Mouse (Mus musculus) urinary bladder, postnatal 36 days (tissue): Measurements from ENCODE around the gene Tagap.

ENCODE experiments used
- DNase-seq, 2 experiments: peaks; one replicate each; pipeline ENCODE4 v3.0.0; 2022; ENCODE audit warnings: low spot score in 2 of 2, mixed read lengths in 1 of 2

Tagap gene

DNA sequence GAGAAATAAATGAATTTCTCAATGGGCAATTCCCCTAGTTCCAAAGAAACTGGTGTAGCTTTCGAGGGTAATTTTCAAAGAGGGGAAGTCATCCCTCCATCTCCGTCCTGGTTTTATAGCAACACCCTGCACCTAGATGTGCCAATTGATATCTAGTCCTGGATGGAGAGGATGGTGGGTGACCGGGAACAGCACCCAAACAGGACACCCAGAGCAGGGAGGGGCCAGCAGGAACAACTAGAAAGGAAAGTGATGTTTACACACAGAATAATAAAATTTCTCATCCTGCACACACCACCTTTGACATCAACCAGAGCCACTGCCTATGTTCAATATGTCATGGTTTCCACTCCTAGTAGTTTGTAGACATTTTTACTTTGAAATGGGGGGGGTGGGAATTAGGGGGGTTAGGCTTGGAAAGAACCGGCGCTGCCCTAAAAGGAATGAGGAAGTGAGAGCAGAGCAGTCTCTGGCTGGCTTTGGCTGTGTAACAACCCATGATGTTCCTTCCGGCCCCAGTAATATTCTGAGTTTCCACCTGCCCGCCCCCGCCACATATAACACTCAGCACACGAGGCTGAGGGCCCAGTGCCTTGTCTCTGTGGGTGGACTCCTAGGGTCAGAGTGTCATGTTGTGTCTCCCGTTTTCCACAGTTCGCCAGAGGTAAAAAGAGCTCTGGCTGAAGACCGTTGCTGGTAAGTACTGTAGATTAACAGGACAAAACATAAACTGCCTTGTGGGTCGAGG lies at the start of gene Tagap:
Tagap (plus strand) TSS at position 588 of the 748 bp plus-strand sequence.
- DNase-seq, result no peak

DNA sequence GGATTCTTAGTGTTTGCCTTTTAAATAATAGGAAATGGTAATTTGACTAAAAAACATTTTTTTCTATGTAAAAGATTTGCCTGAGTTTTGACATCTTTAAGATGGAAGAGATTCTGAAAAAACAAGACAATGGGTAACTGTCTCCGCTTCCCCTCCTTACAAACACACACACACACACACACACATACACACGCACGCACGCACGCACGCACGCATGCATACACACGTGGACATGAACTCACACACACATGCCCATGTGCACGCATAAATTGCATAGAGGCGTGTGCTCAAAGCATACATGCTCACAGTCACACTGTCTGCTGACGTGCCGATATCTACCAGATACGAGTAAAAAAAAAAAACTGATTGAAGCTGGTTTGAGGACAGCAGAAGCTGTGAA lies 49.3 kb upstream of the Tagap start:
- no peak for DNase-seq

DNA sequence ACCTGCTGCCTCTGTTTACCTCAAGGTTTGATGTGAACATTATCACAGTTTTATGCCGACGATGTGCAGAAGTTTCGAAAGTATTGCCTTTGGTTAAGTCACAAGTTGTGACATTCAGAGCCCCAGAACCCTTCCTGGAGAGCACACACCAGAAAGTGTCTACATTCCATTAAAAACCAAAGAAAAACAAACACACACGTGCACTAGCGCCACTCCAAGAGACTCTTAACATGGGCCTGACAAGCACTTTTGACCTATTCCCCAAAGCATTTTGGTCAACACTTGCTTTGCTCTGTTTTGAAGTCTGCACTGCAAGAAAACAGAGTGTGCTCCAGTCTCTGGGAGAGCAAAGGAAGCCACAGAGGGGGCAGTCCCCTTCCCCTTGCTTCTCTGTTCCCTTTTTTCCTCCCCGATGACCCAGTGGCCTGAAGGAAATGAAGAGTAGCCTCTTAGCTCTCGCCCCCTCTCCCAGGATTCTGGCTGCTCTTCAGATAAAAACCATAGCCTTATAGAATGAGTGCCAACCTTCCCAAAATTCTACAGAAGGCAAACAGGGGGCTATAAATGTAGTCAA lies 48.5 kb upstream of the Tagap start:
- no peak for DNase-seq

DNA sequence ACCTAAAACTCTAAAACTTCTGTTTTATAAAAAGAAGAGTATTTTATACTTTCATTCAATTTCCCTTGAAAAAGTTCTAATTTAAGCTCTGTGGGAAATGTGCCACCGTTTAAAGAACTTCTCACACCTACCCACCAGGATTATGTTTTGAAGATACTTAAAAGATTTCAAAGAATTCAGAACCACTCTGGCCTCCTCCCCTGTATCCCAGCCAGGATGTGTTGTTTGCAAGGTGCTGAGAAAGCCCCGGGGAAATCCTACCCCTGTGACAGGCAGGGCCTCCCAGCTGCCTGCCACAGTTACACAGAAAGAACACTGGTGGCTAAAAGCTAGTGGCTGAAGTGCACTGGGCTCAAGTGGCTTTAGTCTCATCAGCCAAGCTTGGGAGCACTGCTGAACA lies 47.9 kb upstream of the Tagap start:
- DNase-seq, result no peak

DNA sequence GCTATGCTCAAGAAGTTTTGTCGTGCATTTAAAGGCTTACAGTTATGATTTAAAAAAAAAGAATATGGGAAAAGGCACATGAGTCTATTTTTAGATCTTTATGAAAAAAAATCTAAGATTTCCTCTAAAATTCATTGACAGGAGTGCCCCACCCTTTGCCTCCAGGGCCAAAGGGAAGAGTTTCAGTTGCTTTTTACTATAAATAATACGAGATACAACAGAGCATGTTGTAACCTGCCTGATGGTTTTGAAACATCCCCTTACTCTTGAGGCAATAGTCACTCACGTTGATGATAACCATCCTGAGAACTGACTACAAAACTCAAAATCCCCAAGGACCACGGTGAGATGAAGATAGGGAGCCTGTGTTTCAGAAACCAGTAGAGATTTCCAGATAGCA lies 46.3 kb upstream of the Tagap start:
- no peak for DNase-seq

DNA sequence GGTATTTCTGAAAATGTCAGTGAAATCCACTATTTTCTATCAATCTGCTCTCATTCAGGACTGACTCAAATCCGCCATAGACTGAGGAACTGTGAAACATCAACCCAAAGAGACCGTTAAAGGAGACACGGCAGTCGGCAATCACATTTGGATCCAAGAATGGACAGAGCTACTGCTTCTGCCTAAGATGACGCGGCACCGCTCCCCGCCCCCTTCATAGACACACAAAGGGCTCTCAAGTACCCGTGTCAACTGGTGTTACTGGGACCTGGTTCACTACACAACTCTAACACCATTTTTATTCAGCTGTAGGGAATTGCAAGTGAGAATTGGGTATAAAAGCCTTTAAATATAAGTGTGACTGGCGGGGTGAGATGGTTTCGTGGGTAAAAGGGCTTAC lies 42.7 kb upstream of the Tagap start:
- no peak for DNase-seq

DNA sequence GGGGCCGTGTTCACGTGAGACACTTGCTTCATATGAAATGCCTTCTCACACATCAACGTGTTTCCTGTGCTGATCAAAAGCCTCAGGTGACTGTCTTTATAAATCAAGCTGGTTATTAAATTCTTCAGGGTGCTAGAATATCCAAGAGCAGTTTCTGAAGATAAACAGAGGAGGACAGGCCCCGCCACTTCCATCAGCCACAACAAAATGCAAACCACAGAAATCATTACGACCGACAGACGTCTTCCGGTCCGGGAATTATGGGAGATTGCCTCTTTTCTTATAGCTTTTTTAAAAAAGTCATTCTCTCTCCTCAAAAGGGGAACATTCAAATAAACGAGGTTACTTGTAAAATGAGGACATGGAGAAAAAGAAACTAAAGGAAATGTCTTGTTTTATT lies 41.2 kb upstream of the Tagap start:
- DNase-seq, result no peak

DNA sequence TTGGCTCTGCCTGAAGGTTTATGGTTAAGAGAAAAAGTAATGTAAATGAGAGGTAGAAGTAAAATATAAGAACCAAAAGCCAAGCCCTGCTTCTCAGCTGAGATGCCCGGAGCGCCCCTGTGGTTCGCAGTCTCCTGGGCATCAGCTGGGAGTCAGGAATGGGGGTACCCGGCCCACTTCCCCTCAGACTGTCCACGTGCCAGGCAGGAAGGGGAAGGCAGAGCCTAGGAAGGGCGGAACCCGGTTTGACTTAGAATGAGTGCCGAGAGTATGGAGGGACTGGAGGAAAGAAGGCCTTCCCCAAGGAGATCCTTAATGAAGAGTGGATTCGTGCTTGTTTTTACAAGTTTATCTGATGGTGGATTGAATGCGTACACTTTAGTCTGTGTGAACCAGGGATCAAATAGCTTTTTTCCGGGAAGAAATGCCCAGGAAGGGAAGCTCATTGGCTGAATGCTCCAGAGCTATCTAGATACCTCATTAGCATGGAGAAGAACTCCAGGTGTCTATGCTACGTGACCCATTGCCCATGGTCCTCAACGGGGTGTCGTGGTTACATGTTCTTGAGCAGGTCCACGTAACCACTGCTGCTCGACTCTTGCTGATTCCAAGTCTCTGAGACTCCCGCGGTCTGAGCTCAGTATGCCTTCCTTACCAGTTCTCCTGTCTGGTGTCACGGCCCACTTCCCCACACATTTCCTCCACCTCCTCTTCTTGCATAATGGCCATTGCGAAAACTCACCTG lies 38.6 kb upstream of the Tagap start:
- no peak for DNase-seq

DNA sequence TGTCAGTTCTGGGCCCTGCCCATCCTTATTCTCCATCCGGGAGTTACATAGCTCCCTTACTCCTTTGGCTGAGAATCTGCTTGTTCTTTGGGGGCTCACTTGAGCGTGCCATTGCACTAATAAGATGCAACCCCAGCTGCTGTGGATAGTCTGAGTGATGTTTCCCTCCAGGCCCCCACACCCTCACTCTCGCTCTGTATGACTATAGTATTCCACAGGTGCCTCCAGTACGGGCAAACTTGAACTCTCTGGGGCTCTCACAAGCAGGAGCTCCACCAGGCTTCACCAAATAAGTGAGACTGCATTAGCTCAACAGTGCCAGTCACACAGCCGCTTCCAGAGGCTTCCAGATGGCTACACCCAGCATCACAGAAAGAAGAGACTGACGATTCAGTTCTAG lies 37.5 kb upstream of the Tagap start:
- DNase-seq, result no peak

DNA sequence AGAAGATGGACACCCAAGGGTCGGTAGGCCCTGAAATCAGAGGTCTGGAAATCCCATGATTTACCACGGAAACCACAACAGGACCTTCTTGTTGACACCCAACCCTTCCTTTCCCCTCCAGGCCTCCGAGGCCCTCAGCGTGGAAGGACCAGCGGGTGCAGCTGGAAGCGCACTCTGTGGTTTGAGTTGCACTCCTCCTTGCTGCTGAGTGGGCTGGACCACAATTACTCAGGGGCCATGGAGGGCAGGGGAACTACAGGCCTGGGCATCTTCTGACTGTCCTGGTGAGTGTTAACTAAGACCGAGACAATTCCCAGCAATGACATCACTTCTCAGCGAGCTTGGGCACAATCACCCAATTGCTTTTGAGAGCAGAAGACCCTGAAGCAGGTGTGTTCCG lies 36.8 kb upstream of the Tagap start:
- DNase-seq, result no peak

DNA sequence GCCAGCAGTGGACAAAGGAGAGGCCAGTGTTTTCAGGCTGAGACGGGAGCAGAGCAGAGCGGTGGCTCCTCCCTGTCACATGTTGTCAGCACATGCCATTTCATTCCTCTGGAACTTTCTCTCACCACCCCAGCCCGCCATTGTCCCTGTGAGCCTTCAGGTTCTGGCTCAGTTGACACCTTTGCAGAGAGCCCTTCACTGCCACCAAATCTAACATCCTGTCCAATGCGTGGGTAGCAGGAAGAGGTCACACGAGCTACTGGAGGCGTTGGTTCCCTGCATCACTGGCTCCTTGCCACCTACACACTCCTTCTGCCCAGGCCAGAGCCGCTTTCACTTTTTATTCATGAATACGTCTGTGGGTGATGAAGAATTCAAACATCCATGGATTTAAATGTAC lies 33.1 kb upstream of the Tagap start:
- DNase-seq, result no peak

DNA sequence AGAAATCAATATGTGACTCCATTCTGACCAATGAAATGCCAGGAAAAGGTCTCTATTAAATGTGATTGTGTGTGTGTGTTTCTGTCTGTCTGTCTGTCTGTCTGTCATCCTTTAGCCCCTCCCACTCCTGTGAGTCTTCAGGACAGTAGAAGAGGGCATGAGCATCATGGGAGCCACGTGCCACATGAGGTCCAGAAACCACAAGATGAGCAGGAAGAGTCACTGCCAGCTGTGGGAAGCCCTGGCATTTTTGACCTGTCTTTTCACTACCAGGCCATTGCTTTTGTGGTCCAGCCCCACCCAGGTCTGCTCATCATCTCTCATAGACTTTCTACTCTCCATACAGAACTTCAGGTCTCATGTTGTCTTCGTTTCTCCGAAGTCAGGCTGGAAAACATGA lies 31.7 kb upstream of the Tagap start:
- no peak for DNase-seq

DNA sequence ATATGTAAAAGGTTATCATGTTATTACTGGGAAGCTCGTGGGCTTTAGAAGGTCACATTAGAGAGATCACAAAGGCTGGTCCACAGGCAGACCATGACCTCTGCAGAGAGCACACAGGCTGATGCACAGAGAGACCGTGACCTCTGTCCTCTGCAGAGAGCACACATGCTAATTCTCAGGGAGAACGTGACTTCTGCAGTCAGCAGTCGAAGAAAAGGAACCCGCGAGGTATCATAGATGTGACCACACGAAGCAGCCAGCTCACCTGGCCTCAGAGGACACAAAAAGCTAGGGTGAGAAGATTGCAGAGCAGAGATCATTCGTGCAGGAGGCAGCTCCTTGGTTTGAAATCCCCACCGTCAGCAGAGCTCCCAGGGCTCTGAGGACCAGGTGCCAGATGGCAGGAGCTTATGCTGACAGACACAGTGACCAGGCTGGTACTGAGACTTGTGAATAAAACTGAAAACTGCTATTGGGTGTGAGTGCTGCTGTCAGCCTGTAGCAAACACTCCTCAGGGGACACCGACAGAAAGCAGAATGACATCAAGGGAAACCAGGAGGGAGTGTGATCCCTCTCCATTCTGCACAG lies 29.7 kb upstream of the Tagap start:
- no peak for DNase-seq

DNA sequence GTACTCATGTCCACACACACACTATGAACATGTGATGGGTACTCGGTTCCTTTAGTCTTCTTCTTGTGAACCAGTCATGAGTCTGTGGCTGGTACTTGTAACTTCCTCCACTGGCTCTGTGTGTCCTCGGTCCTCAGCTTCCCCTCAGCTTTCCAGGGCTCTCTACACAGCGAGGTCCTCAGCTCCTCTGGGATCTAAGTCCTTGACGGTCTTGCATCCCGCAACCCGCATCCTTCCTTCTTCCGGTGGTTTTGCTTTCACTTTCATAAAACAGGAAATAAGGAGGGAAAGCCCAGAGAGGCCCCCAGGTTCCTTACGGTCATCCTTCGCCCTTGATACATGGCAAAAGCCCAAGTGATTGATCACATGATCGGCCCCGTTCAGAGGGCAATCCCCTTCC lies 28.7 kb upstream of the Tagap start:
- no peak for DNase-seq

DNA sequence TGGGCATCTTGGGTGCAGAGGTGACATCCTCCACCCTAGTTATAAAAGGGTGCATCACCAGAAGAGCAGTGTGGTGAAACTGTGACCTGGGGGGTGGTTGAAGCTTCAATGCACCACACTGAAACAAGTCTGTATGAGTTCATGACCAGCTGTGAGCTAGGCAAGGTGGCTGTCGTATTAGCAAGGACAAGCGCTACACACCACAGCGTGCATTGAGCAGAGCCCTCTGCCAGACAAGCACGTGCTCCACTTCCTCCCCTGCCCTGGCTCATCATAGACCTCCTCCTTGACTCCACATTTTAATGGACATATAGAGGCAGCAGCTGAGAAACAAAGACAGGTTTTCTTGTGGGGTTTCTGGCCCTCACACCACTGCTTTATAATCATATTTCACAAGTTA lies 28.0 kb upstream of the Tagap start:
- no peak for DNase-seq

DNA sequence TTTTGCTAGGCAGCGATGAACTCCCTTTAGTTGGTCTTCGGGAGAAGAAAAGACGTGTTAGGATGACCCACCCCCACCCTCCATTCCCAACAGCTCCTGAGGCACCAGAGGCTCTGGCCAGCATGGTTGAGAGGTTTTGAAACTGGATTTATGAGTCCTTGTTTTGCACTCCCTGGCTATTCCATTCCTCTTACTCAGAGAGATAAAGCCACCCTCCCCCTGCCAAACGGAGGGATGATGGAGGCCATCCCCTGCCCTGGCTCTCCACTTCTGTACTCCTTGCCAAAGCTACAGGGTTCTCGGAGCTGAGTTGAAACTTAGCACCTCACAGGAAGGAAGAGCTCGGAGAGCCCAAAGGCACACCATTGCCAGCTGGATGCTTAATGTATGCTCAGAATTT lies 26.6 kb upstream of the Tagap start:
- DNase-seq, result peak; percentile 41 to 59

DNA sequence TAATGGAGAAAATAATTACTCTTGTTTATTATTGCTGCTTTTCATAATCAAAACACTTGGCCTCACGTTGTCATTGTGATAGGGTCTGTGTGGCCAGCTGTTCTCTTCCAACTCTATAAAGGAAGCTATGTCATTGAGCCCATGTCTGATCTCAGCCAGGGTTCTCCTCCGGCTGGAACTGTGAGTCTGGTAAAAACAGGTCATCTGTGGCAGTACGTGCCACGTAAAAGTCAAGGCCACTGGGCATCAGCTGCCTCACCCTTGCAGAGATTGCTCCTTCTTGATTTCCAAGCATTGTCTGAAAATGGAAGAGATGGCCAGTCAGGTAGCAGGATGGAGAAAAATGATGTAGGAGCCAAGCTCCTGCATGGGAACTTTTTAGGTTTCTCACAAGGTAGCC lies 25.8 kb upstream of the Tagap start:
- no peak for DNase-seq

DNA sequence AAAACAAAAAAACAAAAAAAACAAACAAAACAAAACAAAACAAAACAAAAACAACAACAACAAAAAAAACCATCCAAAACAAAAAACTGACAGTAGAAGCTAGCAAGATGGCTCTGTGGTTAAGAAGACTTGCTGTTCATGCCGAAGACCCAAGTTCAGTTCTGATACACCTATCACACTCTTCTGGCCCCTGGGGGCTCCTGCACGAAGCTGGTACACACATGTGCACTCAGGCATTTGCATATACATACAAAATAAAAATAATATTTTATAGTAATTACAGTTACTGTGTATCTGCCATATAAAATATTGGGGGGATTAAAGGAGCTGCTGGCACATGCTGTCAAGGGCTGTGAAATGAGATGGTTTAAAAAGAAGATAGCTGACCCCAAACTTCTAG lies 24.3 kb upstream of the Tagap start:
- DNase-seq, result no peak

DNA sequence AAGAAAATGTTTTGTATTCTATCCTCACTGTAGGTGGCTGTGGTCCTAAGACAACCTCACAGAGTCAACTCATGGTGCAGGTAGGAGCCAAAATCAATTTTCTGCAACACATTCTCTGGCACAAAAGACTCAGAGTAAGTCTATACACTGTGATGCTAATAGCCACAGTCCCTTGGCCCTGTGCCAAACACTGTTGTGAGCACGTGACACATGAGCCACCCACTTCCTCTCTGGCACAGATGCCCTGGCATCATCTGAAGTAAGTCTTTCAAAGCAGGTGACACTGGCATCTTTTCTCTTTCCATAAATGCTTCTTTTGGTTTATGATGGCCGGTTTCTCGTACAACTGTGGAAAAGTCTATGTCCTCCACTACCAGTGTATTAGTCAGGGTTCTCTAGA lies 23.4 kb upstream of the Tagap start:
- DNase-seq, result no peak

DNA sequence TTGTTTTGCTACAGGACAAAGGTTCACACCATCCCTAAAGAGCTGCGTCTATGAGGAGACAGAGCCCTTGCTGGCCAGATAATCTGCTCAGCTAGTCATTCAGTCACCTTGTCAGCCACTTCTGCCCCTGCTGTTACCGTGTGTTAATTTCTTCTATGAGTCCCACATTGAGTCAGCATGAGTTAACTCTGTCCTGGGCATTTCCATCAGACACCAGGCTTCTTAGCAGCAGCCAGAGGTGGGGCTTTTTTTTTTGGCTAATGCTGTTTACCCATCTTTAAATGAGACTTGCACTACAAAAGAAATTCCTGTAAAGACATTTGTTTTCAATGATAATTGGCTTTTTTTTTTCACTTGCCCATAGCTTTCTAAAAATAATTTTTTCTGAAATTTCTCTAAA lies 20.8 kb upstream of the Tagap start:
- DNase-seq, result no peak

DNA sequence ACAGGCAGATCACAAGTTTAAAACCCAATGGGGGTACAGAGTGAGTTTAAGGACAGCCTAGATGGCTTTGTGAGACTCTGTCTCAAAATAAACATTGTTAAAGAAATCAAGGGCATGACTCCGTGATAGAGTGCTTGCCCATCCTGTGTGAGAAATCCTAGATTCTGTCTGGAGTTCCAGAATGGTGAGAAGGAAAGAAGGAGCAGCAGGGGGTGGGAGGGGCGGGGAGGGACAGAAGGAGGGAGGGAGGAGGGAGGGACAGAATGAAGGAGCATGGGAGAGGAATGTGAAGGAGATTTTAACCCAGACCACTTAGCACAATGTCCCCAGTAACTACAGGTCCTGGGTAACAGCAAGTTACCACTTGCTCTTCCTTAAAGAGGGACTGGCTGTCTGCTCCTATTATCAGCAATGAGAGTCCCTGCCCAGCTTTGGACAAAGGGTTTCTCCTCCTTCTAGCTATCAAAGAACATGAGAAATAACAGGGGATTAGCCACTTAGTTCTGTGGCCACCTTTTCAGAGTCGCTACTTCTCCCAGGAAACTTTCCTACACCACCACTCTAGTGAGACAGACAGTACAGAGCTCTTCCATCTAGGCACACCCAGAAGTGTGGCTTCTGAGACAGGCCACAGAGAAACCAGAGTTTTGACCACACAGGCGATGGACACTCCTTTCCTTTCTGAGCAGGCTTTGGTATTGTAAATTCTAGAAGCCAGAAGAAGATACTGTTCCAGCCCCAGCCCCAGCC lies 19.7 kb upstream of the Tagap start:
- no peak for DNase-seq

DNA sequence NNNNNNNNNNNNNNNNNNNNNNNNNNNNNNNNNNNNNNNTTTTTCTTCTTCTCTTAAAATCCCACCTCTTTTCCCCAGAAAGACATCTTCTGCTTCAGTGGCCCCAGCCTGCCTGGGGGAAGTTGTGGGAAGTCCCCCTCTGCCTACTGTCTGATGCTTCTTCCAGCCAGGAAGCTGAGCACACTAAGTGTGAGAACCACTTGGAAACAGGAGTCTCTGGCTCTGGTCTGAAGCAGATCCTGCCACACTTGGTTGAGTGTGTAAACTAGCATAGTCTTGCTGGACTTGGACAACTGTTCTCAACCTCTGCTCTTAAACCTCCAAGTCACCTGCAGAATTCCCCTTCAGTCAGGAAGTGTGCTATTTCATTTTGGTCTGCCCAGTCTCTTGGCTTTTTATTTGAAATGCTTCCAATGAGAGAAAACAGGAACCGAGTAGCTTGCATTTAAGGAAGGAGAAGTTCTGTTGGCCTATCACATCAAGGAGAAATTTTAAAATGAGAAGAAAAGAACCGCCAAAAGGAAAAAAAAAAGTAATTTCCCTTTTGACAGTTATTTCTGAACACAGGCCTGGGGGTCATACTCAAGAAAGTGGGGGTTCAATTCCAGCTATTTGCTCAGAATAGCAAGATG lies 11.1 kb upstream of the Tagap start:
- DNase-seq, result no peak
